Mouse (Mus musculus) limb, embryonic 14.5 days (tissue): ENCODE measurements at regions not wholly inside any gene's neighbourhood (a gene's known extent, or its start where the extent isn't known, plus 50 kb on each side); places are given as distances from the start of the nearest gene placed in this dataset.

Source experiments
- ATAC-seq: fragments of 200-750 bp; cut with Nextera tagmentation; 2 replicates; pipeline ENCODE4 v1.8.0; 2017; ENCODE audit warnings: low read depth, moderate number of reproducible peaks, moderate TSS enrichment; ENCODE audit not compliant: low FRiP score
- DNase-seq: peaks from one replicate; pipeline ENCODE4 v3.0.0-alpha.2; 2015; ENCODE audit warnings: low spot score
- H3K27ac ChIP-seq: fragments of 300-500 bp; sonication (generic); replicated peaks from 2 replicates; pipeline ENCODE4 v1.5.1; 2014; ENCODE audit warnings: low read depth, mild to moderate bottlenecking, low read length, moderate library complexity, mixed read lengths
- H3K27me3 ChIP-seq: fragments of 300-500 bp; sonication (generic); 2 replicates; pipeline ENCODE4 v1.6.1; 2014; ENCODE audit warnings: low read length, mixed read lengths; ENCODE audit not compliant: control insufficient read depth, insufficient read depth
- H3K36me3 ChIP-seq: fragments of 300-500 bp; sonication (generic); 2 replicates; pipeline ENCODE4 v1.6.1; 2014; ENCODE audit warnings: mild to moderate bottlenecking, low read length, moderate library complexity, mixed read lengths; ENCODE audit not compliant: control insufficient read depth, insufficient read depth
- H3K4me1 ChIP-seq: fragments of 300-500 bp; sonication (generic); 2 replicates; pipeline ENCODE4 v1.6.1; 2014; ENCODE audit warnings: antibody characterized with exemption, low read length, mixed read lengths; ENCODE audit not compliant: control insufficient read depth, insufficient read depth
- H3K4me2 ChIP-seq: fragments of 300-500 bp; sonication (generic); replicated peaks from 2 replicates; pipeline ENCODE4 v1.6.1; 2014; ENCODE audit warnings: low read depth, mild to moderate bottlenecking, low read length, moderate library complexity; ENCODE audit not compliant: severe bottlenecking
- H3K4me3 ChIP-seq: fragments of 300-500 bp; sonication (generic); replicated peaks from 2 replicates; pipeline ENCODE4 v1.5.1; 2014; ENCODE audit warnings: low read length
- H3K9ac ChIP-seq: fragments of 300-500 bp; sonication (generic); 2 replicates; pipeline ENCODE4 v1.6.1; 2014; ENCODE audit warnings: mild to moderate bottlenecking, low read depth, low read length, moderate library complexity; ENCODE audit not compliant: severe bottlenecking
- H3K9me3 ChIP-seq: fragments of 300-500 bp; sonication (generic); 2 replicates; pipeline ENCODE4 v1.6.1; 2016; ENCODE audit warnings: low read length; ENCODE audit not compliant: control insufficient read depth
- POLR2A ChIP-seq: fragments of 200-500 bp; IDR thresholded peaks from 2 replicates; pipeline ENCODE4 v1.8.0; 2012; ENCODE audit warnings: inconsistent platforms, mild to moderate bottlenecking, moderate library complexity, borderline replicate concordance; ENCODE audit not compliant: insufficient read depth, insufficient read length; ENCODE audit errors: extremely low read depth
- WGBS: fragments of 180-500 bp; shearing (Covaris S2); extraction: QIAGEN DNeasy Blood & Tissue Kit; methylation state at CpG from one replicate; pipeline ENCODE4 v1.1.7; 2014; 5-methylcytosine and 5-hydroxymethylcytosine counted together

- no peak for ATAC-seq
- Histone ChIP-seq H3K4me3 (no peak overlapping the region), H3K9me3 (no peaks in the 10 kb centered on the region), H3K27me3 (no peaks in the 10 kb centered on the region), H3K36me3 (no peaks in the 10 kb centered on the region), H3K4me2 (no peak overlapping the region), H3K9ac (no peak overlapping the region), H3K4me1 (peaks cover 2% of the 10 kb centered on the region; the same call in 1 of the 2 replicates), H3K27ac (no peak overlapping the region)
- WGBS, result 30% methylated on average over 4 of the region's 4 CpGs
- no peak for TF ChIP-seq POLR2A
- DNase-seq, result no peak
Measured at GRCm38 (mm10) chr11:82631387-82631786, 132.7 kb downstream of the Cct6b start.

DNA sequence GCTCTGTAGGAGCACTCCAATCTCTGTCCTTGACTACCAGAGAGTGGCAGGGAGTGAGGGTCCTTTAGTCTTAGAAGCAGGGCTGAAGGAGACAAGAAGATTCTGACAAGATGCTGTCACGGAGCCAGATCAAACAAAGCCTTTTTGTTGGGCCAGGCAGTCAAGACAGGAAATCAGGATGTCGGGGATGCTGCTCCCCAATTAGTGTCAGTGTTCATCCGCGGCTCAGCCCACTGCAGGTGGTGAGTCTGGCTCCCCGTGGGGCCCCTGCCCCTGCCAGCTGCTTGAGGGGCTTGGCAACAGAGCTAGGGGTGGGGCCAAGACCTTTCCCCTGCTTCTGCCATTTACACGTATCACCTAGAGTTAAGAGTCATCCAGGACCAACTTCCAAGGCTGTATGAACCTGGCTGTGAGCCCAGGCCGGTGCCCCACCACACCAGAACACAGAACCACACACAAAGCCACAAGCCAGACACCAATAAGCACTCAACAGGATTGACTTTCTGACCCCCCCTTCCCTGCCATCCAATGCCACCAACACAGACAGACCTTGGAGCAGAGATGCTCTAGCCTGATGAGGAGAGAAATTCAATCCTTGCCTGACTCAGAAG, 137.5 kb downstream of the Cct6b start:
- no peak overlapping the region for H3K9ac ChIP-seq
- WGBS, result 39% methylated on average over 7 of the region's 7 CpGs
- no peak overlapping the region for H3K4me3 ChIP-seq
- no peak overlapping the region for H3K4me2 ChIP-seq
- DNase-seq, result no peak
- TF ChIP-seq POLR2A, result no peak
- ATAC-seq, result no peak
- no peaks in the 10 kb centered on the region for H3K27me3 ChIP-seq
- no peak overlapping the region for H3K27ac ChIP-seq
- H3K9me3 ChIP-seq, result no peaks in the 10 kb centered on the region
- no peaks in the 10 kb centered on the region for H3K36me3 ChIP-seq
- peaks cover 2% of the 10 kb centered on the region; the same call in 1 of the 2 replicates for H3K4me1 ChIP-seq

DNA sequence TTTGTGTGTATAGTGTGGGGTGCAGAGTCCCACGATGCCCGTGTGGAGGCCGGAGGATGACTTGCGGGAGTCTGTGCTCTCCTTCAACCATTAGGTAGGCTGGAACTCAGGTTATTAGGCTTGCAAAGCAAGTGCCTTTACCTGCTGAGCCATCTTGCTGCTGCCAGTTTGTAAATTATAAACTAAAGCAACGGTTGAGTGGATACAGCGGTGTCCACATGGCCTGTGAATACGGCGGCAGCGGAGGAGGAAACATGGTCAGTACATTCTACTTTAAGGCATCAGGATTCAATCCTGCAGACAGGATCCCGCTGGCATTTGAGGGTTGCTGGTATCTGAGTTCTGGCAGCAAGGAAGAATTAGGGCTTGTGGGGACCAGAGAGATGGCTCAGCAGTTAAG, 143.1 kb downstream of the Cct6b start:
- no peak overlapping the region for H3K9ac ChIP-seq
- ATAC-seq (no peak), DNase-seq (no peak)
- H3K4me2 ChIP-seq, result no peak overlapping the region
- H3K4me1 ChIP-seq, result 0 out of 2 replicates have a peak, but pooled peaks cover 3% of the 10 kb centered on the region
- no peak overlapping the region for H3K4me3 ChIP-seq
- H3K27me3 ChIP-seq, result no peaks in the 10 kb centered on the region
- WGBS, result 92% methylated on average over 10 of the region's 10 CpGs
- no peaks in the 10 kb centered on the region for H3K36me3 ChIP-seq
- no peak for TF ChIP-seq POLR2A
- H3K27ac ChIP-seq, result no peak overlapping the region
- H3K9me3 ChIP-seq, result no peaks in the 10 kb centered on the region

- Histone ChIP-seq H3K27ac (no peak overlapping the region), H3K4me3 (no peak overlapping the region), H3K4me2 (no peak overlapping the region), H3K36me3 (no peaks in the 10 kb centered on the region), H3K9me3 (no peaks in the 10 kb centered on the region), H3K9ac (no peak overlapping the region), H3K27me3 (no peaks in the 10 kb centered on the region), H3K4me1 (0 out of 2 replicates have a peak, but pooled peaks cover 3% of the 10 kb centered on the region)
- no peak for TF ChIP-seq POLR2A
- DNase-seq, result no peak
- no peak for ATAC-seq
- WGBS, result 57% methylated on average over 2 of the region's 2 CpGs
Measured at GRCm38 (mm10) chr11:82619418-82619817, 144.7 kb downstream of the Cct6b start.

- H3K4me1 ChIP-seq, result 0 out of 2 replicates have a peak, but pooled peaks cover 3% of the 10 kb centered on the region
- ATAC-seq (no peak), DNase-seq (no peak)
- no peak overlapping the region for H3K9ac ChIP-seq
- H3K36me3 ChIP-seq, result no peaks in the 10 kb centered on the region
- no peak overlapping the region for H3K27ac ChIP-seq
- H3K9me3 ChIP-seq, result no peaks in the 10 kb centered on the region
- WGBS, result 6% methylated on average over 9 of the region's 9 CpGs
- no peak for TF ChIP-seq POLR2A
- peak overlapping the region; percentile 0; the same call in 1 of the 2 replicates for H3K4me2 ChIP-seq
- no peaks in the 10 kb centered on the region for H3K27me3 ChIP-seq
- H3K4me3 ChIP-seq, result no peak overlapping the region
Measured at GRCm38 (mm10) chr11:82618457-82618856, 145.7 kb downstream of the Cct6b start.

DNA sequence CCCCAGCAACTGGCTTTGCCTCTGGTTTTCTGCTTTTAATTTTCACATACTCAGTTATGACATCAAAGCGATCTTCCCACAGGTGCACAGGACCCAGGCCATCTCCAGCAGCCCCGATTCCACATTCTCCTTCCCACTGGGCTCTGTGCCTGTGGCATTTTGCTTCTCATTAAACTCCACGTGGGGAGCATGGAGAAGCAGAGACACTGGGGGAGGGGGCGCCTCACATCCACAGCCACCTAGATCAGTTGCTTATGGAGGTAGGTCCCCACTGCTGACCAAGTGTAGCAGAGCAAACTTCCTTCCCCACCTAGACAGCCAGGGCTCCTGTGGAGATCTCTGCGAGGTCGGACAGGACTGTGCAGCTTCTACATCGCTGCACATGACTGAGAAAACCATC, 147.3 kb downstream of the Cct6b start:
- no peak overlapping the region for H3K27ac ChIP-seq
- H3K9me3 ChIP-seq, result no peaks in the 10 kb centered on the region
- DNase-seq, result no peak
- no peaks in the 10 kb centered on the region for H3K27me3 ChIP-seq
- no peak for ATAC-seq
- H3K4me2 ChIP-seq, result no peak overlapping the region
- WGBS, result 46% methylated on average over 7 of the region's 7 CpGs
- no peaks in the 10 kb centered on the region for H3K36me3 ChIP-seq
- no peak overlapping the region for H3K4me3 ChIP-seq
- TF ChIP-seq POLR2A, result no peak
- 0 out of 2 replicates have a peak, but pooled peaks cover 3% of the 10 kb centered on the region for H3K4me1 ChIP-seq
- H3K9ac ChIP-seq, result no peak overlapping the region
